Mouse (Mus musculus) ES-E14 (cell line): ENCODE measurements around the gene Hoxa3.

Experiments
- HCFC1 ChIP-seq: IDR thresholded peaks from 2 replicates; pipeline ENCODE4 v1.6.1; 2012; ENCODE audit warnings: low read length, inconsistent platforms, borderline replicate concordance; ENCODE audit not compliant: insufficient read depth
- ZC3H11A ChIP-seq: IDR thresholded peaks from 2 replicates; pipeline ENCODE4 v1.6.1; 2012; ENCODE audit warnings: low read depth, mild to moderate bottlenecking, inconsistent platforms, low read length, borderline replicate concordance
- ZNF384 ChIP-seq: IDR thresholded peaks from 2 replicates; pipeline ENCODE4 v1.6.1; 2012; ENCODE audit warnings: low read depth, low read length, inconsistent platforms

DNA sequence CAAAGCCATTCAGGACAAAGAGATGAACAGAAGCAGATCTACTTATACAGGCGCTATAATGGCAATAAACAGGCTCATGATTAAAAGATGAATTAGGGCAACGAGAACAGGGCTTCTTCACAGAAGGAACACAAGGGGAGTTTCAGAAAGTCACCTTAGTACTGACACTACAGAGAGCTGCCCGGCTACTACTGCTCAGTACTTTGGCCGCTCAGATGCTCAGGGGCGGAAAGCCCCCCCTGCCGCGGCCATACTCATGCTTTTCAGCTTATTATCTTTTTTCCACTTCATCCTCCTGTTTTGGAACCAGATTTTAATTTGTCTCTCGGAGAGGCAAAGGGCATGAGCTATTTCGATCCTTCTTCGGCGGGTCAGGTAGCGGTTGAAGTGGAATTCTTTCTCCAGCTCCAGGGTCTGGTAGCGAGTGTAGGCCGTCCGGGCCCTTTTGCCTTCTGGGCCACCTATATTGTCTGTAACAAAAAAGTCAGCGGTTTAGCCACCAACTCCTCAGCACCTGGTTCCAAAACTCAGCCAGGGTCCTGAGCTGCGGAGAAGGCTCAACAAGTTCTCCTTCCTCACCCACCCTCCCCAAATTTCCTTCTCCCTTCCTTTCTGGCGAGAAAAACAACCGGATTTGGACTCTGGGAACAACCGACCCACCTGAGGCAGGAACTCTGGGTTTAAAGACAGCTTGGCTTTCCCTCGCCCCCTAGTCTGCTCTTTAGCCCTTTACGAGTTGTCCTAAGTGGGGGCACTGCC, 10.6 kb downstream of the Hoxa3 start:
- TF ChIP-seq ZNF384 = no peak
- no peak for TF ChIP-seq HCFC1
- no peak for TF ChIP-seq ZC3H11A
